Mouse (Mus musculus): Measurements from ENCODE around the gene Cbx1.

- no peak for TF ChIP-seq UBTF (IDR thresholded peaks at IDR 0.05; ENCODE audit: borderline replicate concordance, insufficient read depth, low read depth, low read length)
- TF ChIP-seq POLR2A (IDR thresholded peaks at IDR 0.05; ENCODE audit: control insufficient read depth in 1 of 2, insufficient read depth in 1 of 2, low read depth in 1 of 2, low read length in 2 of 2, poor library complexity in 1 of 2): 0 out of 4 replicates have a peak, but pooled peaks of 1 of the 2 experiments have one; percentile 16
- no peak for TF ChIP-seq RCOR1 (IDR thresholded peaks at IDR 0.05; ENCODE audit: low read depth, low read length)
- TF ChIP-seq KAT2A (conservative IDR thresholded peaks at IDR 0.05; ENCODE audit: low read depth, low read length): no peak
- TF ChIP-seq E2F4 (IDR thresholded peaks at IDR 0.05; ENCODE audit: borderline replicate concordance, low read depth, low read length): no peak
- peak; percentile 55; the same call in 1 of the 2 replicates for TF ChIP-seq POLR2AphosphoS2 (IDR thresholded peaks at IDR 0.05; ENCODE audit: low read length)
- TF ChIP-seq ZMIZ1 (IDR thresholded peaks at IDR 0.05; ENCODE audit: low read depth, low read length): no peak; the same call in 1 of the 2 replicates
- no peak for TF ChIP-seq CTCF (IDR thresholded peaks at IDR 0.05 in 2 of 3, conservative IDR thresholded peaks at IDR 0.05 in 1 of 3; ENCODE audit: control insufficient read depth in 1 of 3, insufficient read depth in 1 of 3, low read depth in 2 of 3, low read length in 3 of 3, poor library complexity in 1 of 3, severe bottlenecking in 1 of 3)
- no peak for TF ChIP-seq ZC3H11A (IDR thresholded peaks at IDR 0.05; ENCODE audit: low read depth, low read length)
- TF ChIP-seq HCFC1 (IDR thresholded peaks at IDR 0.05; ENCODE audit: low read depth, low read length): no peak
- no peak for TF ChIP-seq CHD1 (IDR thresholded peaks at IDR 0.05; ENCODE audit: low read depth, low read length)
- no peak for TF ChIP-seq MAZ (IDR thresholded peaks at IDR 0.05; ENCODE audit: low read depth, low read length)
- TF ChIP-seq MYC (IDR thresholded peaks at IDR 0.05; ENCODE audit: low read depth, low read length): no peak
These were observed 25.0 kb downstream of the Cbx1 start for GRCm38 (mm10) chr11:96813920-96814319.

Measured in MEL (cell line).